Mouse (Mus musculus): ENCODE data around the gene Ftsj3.
A peak's percentile ranks its signal among the peaks of the same experiment; 100 is the strongest.

Ftsj3 gene

DNA sequence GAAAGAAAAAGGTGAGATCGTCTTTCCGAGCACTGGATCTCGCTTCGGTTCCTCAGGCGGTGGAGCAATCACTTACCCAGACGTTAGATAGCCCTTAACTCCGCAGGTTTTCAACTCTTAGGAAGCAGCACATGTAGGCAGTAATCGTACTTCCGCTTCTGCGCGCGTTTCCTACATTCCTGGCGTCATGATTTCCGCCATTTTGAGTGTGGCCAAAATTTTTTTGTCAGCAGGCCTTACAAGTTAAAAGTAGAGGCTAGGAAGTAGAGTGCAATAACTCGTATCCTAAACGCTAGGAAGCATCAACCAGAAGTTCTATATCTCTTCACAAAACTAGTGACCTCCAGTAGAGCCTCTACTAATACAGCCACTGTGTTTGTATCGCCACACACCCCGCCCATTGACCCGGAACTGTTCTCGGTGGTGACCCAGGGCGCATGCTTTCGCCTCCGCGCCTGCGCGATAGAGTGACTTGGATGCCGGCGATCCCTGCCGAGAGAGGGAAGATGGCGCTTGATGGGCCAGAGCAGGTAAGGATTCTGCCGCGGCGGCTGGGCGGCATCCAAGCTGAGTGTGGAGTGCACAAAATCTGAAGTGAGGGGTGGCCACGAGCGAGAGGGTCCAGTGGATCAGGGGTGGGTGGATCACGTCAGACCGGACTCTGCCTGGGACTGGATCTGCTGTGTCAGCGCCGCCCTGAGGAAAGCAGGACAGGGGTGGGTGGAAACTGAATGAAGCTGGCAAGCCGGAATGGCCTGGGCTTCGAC is at the start of gene Ftsj3, which contains the start of gene Psmc5:
TSS of gene Ftsj3 (minus strand) at position 395 of the 767 bp plus-strand sequence.
TSS of gene Psmc5 (plus strand) at position 470 of the 767 bp plus-strand sequence.
- peak; percentile 98 to 99 for DNase-seq (ENCODE audit: low spot score in 2 of 2)

DNA sequence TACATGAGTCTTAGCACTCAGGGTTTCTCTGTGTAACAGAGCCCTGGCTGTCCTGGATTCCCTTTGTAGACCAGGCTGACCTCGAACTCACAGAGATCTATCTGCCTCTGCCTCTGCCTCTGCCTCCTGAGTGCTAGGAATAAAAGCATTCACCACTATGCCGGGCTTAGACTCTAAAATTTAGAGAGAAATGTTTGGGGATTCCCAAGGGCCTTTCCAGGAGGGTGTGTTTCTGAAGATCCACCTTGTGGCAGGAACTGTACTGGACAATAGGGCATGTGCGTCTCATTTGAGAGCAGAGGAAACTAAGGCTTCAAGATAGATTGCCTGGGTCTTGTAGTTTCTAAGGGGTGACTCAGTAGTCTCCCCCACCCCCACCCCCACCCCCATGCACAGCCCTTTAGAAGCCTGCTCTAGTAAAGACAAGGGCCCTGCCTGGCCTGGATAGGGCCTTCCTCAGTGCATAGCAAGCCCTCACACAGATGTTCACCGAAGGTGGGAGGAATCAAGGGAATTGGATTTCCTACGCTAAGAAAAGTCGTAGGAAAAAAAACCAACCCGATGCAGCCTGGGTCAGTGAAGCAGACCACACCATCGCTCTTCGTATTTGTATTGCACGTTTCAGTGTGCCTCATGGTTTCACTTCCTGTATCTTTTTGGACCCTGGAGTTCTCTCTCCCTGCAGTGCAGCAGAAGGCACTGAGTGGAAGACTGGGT is 49.6 kb upstream of the Ftsj3 start:
- DNase-seq (ENCODE audit: low spot score in 2 of 2), result peak in 1 of 2 experiments; percentile 27

DNA sequence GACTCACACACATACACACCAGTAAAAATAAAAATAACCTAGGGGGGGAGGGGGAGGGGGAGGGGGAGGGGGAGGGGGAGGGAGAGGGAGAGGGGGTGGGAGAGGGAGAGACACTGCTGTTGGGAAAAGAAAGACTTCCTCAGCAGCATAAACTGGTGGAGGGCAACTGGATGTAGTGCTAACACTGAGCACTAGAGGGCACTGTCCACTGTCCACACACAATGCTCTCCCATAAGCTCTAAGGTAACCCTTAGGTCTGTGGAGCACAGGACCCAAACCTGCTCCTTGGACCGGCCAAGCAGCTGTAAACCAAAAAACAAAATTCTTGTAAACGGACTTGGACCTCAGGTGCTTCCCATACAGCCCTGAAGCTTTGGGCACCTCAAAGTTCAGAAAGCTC is 46.8 kb upstream of the Ftsj3 start:
- DNase-seq (ENCODE audit: low spot score in 2 of 2), result peak; percentile 62 to 88

DNA sequence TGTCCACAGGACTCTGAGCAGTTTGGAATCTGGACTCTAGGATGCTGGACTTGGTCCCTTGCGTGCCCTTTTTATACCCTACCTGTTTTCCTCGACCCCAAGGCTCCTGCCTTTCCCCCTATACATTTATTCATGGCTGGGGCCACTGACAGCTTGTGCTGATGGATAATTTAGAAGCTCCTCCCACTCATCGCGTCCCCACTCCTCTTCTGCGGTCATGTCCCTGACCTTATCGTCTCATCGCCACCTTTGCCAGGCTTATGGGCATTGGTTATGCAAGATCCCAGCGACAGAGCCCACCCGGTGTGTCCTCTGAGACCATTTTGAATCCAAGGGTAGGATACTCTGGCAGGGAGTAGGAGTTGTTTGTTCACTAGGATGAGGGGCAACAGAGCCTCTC is 45.9 kb upstream of the Ftsj3 start, which contains the start of gene Gh:
TSS of gene Gh (minus strand) at position 101 of the 400 bp plus-strand sequence.
- DNase-seq (ENCODE audit: low spot score in 2 of 2), result no peak

DNA sequence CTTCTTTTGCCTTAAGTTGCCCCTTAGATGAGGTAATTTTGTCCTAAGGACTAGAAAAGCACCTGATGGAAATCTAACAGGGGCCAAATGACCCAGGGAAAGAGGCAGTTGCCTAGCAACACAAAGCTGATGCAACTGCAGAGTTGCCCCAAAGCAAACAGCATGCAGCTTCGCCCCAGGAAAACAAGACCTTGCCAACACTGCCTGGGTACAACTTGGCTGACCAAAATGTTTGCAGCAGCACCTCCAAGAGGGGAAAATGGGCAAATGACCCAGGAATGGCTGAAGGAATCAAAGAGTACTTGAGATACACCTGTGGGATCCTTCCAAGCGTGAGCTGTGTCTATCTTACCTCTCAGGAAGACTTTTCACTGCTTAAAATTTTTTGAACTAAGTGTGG is 36.0 kb upstream of the Ftsj3 start:
- no peak for DNase-seq (ENCODE audit: low spot score in 2 of 2)

DNA sequence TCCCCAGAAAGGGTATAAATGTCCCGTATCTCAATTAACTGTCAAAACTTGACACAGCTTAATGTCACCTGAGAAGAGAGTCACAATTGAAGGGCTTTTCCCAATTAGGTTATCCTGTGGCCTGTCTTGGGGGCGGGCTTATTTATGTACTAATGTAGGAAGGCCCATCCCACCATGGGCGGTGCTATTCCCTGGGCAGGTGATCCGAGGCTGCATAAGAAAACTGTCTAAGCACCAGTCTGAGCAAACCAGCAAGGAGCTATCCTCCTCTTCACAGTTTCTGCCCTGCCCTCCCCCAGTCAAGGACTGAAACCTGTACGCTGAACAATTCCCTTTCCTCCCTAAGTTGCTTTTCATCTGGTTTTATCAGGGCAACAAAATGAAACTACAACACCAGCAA is 34.5 kb upstream of the Ftsj3 start:
- no peak for DNase-seq (ENCODE audit: low spot score in 2 of 2)

DNA sequence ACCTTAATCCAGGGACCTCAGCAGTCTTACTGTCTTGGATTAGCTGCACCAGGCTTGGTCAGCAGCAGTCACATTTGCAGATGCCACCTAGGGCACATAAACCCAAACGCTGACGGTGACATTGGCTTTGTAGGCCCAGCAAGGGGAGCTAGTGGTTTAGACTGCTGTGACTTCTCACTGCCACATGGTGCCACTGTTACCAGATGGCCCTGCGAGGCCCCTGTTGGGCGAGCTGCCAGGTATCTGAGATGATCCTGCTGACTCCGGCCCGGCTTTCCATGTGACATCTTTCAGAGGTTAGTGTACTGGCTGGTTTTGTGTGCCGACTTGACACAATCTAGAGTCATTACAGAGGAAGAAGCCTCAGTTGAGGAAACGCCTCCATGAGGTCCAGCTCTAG is 33.5 kb upstream of the Ftsj3 start:
- peak; percentile 48 to 74 for DNase-seq (ENCODE audit: low spot score in 2 of 2)

DNA sequence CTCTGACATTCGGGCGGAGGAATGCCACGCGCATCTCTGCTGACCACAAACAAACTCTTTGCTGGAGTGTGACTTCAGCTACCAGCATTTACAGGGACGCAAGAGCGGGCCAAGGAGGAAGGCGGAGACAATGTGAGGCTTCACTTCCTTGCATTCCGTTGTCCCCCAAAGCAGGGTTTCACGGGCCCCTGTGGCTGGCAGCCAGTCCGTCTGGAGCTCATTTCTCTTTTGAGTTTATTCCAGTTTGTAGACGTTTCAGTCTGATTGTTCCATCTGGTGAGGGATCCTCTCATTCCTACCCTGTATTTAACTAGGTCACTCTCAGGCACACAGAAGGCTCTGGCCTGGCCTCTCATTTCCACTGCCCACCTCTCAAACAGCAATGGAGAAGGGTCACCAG is 31.1 kb upstream of the Ftsj3 start:
- DNase-seq (ENCODE audit: low spot score in 2 of 2), result no peak

DNA sequence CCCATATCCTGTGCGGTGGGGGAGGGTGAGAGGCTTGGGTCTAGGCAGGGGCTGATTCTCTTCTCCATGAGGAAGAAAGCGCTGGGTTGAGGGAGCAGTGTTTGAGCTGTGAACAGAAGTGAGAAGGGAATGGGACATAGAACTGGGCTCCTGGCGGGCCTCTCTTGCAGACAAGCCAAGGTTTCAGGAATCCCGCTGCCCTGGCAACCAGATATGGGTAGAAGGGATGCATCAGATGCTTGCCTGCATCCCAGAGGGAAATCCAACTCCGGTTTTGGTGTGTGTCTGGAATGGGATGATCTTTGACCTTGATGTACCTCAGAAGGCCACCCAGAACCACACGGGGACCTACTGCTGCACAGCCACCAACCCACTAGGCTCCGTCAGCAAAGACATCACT is 30.3 kb upstream of the Ftsj3 start:
- DNase-seq (ENCODE audit: low spot score in 2 of 2), result no peak

DNA sequence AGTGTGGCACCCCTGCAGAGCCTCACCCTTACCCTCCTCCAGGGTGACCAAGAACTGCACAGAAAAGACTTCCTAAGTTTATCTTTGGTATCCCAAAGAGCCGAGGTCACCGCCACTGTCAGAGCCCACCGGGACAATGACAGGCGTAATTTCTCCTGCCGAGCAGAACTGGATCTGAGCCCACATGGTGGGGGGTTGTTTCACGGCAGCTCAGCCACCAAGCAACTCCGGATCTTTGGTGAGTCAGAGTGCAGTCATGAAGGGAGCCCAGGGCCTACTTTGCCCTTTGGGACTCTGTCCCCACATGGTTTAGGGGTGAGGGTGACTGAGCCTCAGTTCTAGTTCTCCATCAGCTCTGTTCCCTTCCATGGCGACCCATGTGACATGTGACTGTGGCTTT is 28.2 kb upstream of the Ftsj3 start:
- DNase-seq (ENCODE audit: low spot score in 2 of 2), result no peak

DNA sequence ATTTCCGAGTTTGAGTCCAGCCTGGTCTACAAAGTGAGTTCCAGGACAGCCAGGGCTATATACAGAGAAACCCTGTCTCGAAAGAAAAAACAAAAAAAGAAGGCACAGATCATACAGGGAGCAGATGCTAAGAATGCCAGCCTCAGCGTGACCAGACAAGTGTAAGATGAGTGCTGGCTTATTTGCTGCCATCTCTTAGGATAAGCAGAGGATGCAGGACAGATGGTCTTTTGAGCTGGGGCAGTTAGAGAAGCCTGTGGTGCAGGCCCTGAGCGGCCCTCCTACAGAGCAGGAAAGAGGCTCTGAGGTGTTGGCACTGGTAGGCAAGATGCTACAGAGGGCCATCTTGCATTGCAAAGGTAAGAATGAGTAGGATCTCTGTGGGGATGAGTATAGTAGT is 27.5 kb upstream of the Ftsj3 start:
- no peak for DNase-seq (ENCODE audit: low spot score in 2 of 2)

DNA sequence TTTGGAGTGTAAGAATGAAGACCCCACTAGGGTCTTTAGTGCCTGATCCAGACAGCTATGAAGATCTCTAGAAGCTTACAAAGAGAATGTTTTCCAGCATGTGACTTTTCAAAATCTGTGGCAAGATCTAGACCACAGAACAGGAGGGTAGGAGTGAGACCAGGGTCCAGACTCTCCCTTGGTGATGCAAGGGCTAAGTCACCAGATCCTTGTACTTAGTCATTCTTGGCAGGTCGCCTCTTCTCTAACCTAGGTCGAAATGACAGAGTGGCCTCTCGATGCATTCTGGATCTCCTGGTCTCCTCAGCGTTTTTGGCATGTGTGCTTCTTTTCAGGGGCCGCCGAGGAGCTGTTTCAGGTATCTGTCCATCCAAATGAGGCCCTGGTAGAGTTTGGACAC is 26.6 kb upstream of the Ftsj3 start:
- DNase-seq (ENCODE audit: low spot score in 2 of 2), result no peak

DNA sequence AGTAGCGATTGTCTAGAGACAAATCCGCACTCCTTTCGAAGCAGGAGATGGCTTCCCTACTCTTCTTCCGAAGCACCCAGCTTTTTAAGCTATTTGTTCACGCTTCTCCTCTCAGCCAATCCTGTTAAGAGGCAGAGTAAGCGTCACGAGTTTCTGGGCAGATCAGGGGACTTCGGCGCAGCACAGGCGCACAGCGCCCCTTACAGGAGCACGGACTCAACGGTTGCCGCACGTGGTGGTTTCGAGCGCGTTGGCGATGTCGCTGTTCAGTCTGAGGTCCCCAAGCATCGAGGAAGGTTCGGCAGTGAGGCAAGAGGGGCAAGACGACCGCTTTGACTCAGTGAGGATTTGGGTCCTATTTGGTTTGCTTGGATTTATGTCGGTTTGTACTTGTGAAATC is 20.6 kb upstream of the Ftsj3 start, which contains the start of gene Tcam1:
TSS of gene Tcam1 (plus strand) at position 219 of the 400 bp plus-strand sequence.
- peak; percentile 91 to 97 for DNase-seq (ENCODE audit: low spot score in 2 of 2)

DNA sequence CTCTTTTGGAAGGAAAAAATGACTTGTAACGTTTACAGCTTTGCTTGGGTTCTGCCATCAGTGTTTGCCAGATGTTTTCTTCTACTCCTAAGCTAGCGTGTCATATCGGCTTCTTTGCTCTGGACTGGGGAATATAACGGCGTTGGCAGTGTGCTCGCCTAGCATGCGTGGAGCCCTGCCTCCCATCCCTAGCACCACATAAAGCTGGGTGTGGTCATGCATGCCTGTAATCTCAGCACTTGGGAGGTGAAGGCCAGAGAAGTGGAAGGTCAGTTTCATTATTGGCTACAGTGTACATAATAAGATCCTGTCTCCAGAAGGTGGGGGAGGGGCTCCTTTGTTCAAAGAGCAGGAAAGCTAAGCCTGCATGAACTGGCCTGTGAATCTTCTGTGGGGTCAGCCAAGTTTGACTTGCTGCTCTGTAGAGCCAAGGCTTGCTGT is 19.1 kb upstream of the Ftsj3 start:
- no peak for DNase-seq (ENCODE audit: low spot score in 2 of 2)

DNA sequence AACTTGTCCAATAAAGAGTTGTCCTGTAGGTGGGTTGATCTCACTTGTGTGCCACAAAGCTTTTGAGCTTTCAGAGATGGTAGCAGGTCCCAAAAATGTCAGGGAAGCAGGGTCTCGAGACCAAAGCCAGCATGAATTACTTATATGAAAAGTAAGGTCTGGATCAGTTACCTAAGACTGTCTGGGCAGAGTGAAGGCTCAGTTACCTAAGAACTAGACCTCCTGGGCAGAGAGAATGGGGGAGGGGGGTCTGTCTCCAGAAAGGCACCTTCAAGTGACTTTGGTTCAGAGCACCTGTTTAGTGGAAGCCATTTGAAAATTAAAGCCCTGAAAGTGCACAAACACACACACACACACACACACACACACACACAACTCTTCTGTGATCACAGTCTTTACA is 18.5 kb upstream of the Ftsj3 start:
- no peak for DNase-seq (ENCODE audit: low spot score in 2 of 2)

DNA sequence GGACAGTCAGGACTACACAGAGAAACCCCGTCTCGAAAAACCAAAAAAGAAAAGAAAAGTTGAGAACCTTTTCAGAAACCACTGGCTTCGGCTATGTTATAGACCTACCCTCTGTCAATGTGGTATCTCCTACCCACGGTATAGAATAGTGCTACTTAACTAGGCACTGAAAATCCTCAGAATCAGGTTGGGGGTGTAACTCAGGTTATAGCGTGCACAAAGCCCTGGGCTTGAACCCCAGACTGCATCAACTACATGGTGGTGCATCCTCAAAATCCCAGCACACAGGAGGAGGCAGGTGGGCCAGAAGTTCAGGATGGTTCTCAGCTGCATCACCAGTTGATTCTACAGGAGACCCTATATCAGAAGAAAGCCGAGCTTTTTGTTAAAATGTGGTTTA is 17.9 kb upstream of the Ftsj3 start:
- no peak for DNase-seq (ENCODE audit: low spot score in 2 of 2)

DNA sequence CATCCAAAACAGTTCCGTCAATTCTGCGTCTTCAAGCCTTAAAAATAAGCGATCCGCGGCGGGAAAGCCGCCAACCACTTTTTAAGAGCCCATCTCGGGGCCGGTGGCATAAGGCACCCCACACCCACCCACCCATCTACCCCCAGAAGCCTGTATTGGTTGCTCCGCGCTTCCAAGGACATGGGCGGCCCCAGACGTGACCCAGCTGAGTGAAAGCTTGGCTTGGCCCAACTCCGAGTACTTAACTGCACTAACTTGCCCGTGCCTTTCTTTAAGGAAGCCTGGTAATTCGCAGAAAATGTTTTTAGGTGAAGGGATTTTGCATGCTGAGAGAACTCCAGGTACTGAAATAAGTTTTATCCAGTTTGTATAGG is 17.4 kb upstream of the Ftsj3 start:
- no peak for DNase-seq (ENCODE audit: low spot score in 2 of 2)

DNA sequence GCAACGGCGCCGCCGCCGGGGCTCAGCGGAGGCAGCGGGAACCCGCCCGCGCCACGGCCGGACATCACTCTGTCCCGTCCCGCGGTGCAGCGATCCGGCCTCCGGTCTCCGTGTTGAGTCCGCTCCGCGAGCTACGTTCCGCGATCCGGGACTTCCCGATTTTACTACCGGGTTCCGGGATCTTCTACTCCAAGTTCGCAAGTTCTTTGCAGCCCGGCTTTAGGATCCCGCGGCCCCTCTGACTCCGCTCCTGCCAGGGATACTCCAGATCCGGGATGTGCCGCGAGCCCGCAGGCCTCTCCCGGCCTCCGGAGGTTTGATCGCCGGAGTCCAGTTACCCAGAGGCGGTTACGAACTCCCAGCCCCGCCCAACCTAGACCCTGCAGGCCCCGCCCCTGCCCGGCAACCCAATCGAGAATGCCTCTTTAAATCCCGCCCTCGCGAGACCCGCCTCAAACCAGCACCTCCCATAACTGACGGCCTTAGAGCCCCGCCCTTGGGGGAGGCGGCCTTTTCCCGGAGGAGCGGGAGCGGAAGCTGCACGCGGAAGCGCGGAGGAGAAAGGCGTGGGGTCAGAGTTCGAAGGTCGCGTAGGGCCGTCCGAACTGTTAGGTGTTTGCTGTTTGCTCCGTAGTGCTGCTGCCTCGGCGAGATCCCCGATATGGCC is 16.9 kb upstream of the Ftsj3 start, which contains the start of gene Smarcd2:
TSS of gene Smarcd2 (minus strand) at position 329 of the 667 bp plus-strand sequence.
- DNase-seq (ENCODE audit: low spot score in 2 of 2), result peak; percentile 99

DNA sequence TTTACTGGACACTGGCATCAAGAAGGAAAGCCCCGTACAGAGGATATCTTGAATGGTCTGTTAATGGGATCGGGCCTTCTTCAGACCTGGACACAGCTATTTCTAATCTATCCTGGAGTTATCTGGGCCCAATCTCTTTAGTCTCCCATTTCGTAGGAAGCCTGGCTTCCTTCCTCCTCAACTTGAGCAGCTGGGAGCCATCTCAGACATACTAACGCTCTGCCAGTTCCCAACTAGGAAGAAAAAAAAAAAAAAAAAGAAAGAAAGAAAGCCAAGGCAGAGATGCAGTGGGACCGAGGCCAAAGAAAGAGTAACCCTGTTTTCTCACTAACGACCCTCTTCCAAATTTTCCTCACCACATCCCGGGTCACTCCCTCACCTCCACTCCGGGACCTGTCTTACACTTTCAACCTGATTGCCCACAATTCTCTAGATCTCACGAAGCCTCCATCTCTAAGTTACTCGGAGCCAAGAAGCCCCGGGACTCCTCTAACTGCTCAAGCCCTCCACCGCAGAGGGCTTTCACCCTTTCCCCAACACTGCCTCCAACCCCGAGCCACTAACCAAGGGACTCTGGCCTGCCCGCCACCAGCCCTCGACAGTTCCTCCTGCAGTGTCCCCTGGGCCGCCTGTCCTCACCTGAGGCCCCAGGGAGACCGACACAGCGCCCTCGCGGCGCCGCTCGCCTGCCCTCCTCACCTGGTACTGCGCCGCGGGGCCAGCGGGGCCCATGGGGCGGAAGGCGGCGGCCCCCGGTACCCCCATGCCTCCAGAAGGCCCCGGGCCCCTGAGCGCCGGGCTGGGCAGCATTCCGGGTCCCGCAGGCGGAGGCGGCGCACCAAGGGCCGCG is 16.1 kb upstream of the Ftsj3 start:
- peak; percentile 67 to 87 for DNase-seq (ENCODE audit: low spot score in 2 of 2)

DNA sequence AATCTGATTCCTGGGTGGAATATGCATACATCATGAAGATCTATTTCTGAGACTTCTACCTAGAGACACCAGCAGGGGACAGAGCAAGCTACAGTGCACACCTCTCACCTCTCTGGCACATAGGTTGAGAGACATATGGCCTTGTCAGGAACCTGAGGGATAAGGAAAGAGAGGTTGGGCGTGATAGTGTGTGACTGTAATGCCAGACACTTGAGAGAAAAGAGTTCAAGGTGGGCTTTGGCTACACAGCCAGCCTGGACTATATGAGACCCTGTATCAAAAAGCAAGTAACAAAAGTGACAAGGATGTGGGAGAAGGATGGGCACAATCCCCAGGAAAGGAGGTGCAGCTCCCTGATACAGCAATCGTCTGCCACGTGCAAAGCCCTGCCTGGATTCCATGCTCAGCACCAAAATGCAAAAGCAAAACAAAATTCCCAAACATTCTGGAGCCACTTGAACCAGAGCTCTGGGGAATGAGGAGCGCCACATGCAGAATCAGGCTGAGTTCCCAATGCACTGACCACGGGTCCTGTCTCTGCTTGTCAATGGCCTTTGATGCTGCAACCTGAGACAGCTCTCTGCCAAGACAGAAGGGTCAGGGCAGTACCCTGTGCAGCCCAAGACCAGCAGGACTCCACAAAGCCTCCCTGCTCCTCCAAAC is 15.4 kb upstream of the Ftsj3 start:
- peak in 1 of 2 experiments; percentile 63 for DNase-seq (ENCODE audit: low spot score in 2 of 2)

DNA sequence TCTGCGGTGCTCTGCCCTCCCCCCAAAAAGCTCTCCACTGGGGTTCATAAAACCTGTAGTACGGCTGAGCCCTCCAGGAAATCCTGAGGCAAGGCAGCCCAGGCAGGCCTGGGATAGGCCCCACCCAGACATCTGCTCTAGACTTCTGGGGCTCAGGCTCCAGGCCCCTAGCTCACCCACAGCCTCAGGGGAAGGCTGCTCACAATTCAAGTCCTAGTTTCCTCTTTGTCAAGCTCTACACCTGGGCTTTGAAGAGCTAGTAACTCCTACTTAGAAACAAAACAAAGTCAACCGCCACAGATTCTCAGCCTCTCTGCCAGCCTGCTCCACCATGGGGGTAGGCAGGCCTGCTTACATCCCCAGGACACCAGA is 13.2 kb upstream of the Ftsj3 start:
- no peak for DNase-seq (ENCODE audit: low spot score in 2 of 2)
